In the genomic region with DNA sequence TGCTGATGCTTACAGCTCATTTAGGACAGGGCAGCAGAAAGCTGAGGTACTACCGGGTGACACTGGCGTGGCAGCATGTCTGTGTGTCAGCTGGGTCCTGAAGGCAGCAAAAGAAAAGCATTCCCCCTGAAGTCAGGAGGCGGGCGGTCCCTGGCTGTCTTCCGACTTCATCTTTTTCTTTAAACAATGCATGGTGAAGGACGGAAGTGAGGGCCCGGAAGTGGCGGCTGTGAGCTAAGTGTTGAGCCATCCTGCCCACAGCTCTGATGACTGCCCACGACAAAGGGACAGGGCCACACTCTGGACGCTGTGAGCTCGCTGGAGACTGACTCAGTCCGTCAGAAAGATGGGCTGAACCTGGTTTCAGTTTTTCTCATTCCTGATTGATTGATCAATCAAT, we compare ENCODE assay signal across 8 mouse cellular contexts. TPM values are rescaled to one million over a fixed set of nuclear protein-coding genes. Genes with fewer than 3 reads are reported as not detected.
DNase-seq lines count a peak whose midpoint lies in the region; ATAC-seq and TF ChIP-seq lines count a peak whose summit lies in the region.

No protein-coding gene starts in this region.

- H3K4me1 ChIP-seq in brown adipose tissue, adult 24 weeks (ENCODE audit: control insufficient read depth, insufficient read depth, insufficient read length, low read length): no peaks in the 10 kb centered on the region
- peaks cover 11% of the 10 kb centered on the region for H3K4me1 ChIP-seq in hindbrain, embryonic 16.5 days (ENCODE audit: control insufficient read depth, insufficient read depth, low read depth, low read length)
- peaks cover 20% of the 10 kb centered on the region for H3K4me1 ChIP-seq in thymus, adult 2 months (replicated peaks; ENCODE audit: control insufficient read depth, insufficient read depth, low read length)

- peak overlapping the region; percentile 2; the same call in 1 of the 2 replicates for H3K9ac ChIP-seq in hindbrain, embryonic 16.5 days (ENCODE audit: low read depth, low read length)

- no peaks in the 10 kb centered on the region for H3K36me3 ChIP-seq in hindbrain, embryonic 16.5 days (ENCODE audit: control insufficient read depth, insufficient read depth, low read length)
- H3K36me3 ChIP-seq in macrophage (ENCODE audit: inconsistent target): no peaks in the 10 kb centered on the region
- no peaks in the 10 kb centered on the region for H3K36me3 ChIP-seq in thymus, adult 2 months (ENCODE audit: control insufficient read depth, insufficient read depth, low read length)

- TF ChIP-seq CTCF in thymus, adult 2 months (IDR thresholded peaks at IDR 0.05; ENCODE audit: borderline replicate concordance, control insufficient read depth, extremely low read depth, insufficient read depth, low read length, poor library complexity): no peak

- H3K4me2 ChIP-seq in hindbrain, embryonic 16.5 days (ENCODE audit: low read length): peak overlapping the region; percentile 53

- no peak for TF ChIP-seq POLR2A in thymus, adult 2 months (IDR thresholded peaks at IDR 0.05; ENCODE audit: control insufficient read depth, extremely low read depth, insufficient read depth, low read length, poor library complexity)

- peak overlapping the region; percentile 22 for H3K4me3 ChIP-seq in brown adipose tissue, adult 24 weeks (ENCODE audit: insufficient read depth, low read depth, low read length)
- H3K4me3 ChIP-seq in hindbrain, embryonic 16.5 days (ENCODE audit: low read length): no peak overlapping the region
- H3K4me3 ChIP-seq in macrophage (ENCODE audit: inconsistent target): peak overlapping the region; percentile 31
- peak overlapping the region; percentile 50 for H3K4me3 ChIP-seq in thymus, adult 2 months (ENCODE audit: control insufficient read depth, insufficient read depth, low read length)

- H3K9me3 ChIP-seq in hindbrain, embryonic 16.5 days (ENCODE audit: control insufficient read depth, low read length): no peaks in the 10 kb centered on the region

- WGBS in hindbrain, embryonic 16.5 days: 39% methylated on average over 12 of the region's 12 CpGs
- WGBS in macrophage (ENCODE audit: missing documents): 10% methylated on average over 12 of the region's 12 CpGs
- WGBS in thymus, adult 2 months: 3% methylated on average over 12 of the region's 12 CpGs

- H3K79me2 ChIP-seq in macrophage (ENCODE audit: inconsistent target): no peaks in the 10 kb centered on the region

- no peak overlapping the region for H3K27ac ChIP-seq in brown adipose tissue, adult 24 weeks (replicated peaks; ENCODE audit: low read depth, low read length)
- H3K27ac ChIP-seq in hindbrain, embryonic 16.5 days (ENCODE audit: low read depth, low read length): no peak overlapping the region
- H3K27ac ChIP-seq in macrophage: peak overlapping the region; percentile 5; the same call in 1 of the 2 replicates
- H3K27ac ChIP-seq in thymus, adult 2 months (ENCODE audit: control insufficient read depth, insufficient read depth, low read length): peak overlapping the region; percentile 84

- no peaks in the 10 kb centered on the region for H3K27me3 ChIP-seq in hindbrain, embryonic 16.5 days (replicated peaks; ENCODE audit: control insufficient read depth, insufficient read depth, low read length)
- no peaks in the 10 kb centered on the region for H3K27me3 ChIP-seq in thymus, adult 2 months (ENCODE audit: control insufficient read depth, insufficient read depth, low read length)

- no peak for ATAC-seq in hindbrain, embryonic 16.5 days
- no peak for ATAC-seq in frontal cortex, adult (ENCODE audit: low TSS enrichment)

- peak; percentile 62 for DNase-seq in 416B (ENCODE audit: low read depth)
- DNase-seq in thymus, adult 2 months: peak; percentile 59
- no peak for DNase-seq in right cerebral cortex, postnatal 25 days
- no peak for DNase-seq in cerebellum, adult 18-20 months

RNA-seq across cellular contexts. Expression of gene Cracr2a, which starts 20.8 kb away (rescaled TPM):
- polyA plus RNA-seq in brown adipose tissue, adult 24 weeks (2012; ENCODE audit: insufficient read depth, insufficient read length, missing spikeins): 0.16 TPM in 1 of 2 replicates, not detected in the other
- polyA plus RNA-seq in hindbrain, embryonic 16.5 days (2015; fragmentation: Nextera tagmentation; extraction: Ambion mirVana): 0.57 and 1.2 TPM in 2 replicates
- total RNA-seq in macrophage (2018; cell fraction: chromatin; rRNA removed): 10 to 100 TPM; 13.6 to 61.0 (median 29.5) TPM
- 1 to 10 TPM in 25 of 26 experiments, under 1 TPM in 1; 0.96 to 2.9 (median 1.9) TPM for total RNA-seq in macrophage (2018; cell fraction: cytosol; rRNA removed)
- 10 to 100 TPM in 15 of 26 experiments, 1 to 10 TPM in 11; 2.8 to 31.6 (median 10.8) TPM for total RNA-seq in macrophage (2018; cell fraction: nucleus; rRNA removed)
- polyA plus RNA-seq in macrophage (2018): 1.2 to 2.2 TPM (median 2.0 TPM) in 3 replicates
- polyA plus RNA-seq in thymus, adult 2 months (2012; rRNA removed): 6.2 and 6.6 TPM in 2 replicates

Comparison
In these comparisons a context has a peak if more than half of its experiments do, and no peak if none do; other contexts are left out.
1. DNase-seq: peak in 416B (single experiment) and thymus, adult 2 months (single experiment); none in right cerebral cortex, postnatal 25 days (single experiment) and cerebellum, adult 18-20 months (0 of 2).
2. H3K27ac ChIP-seq: peak in macrophage (single experiment) and thymus, adult 2 months (single experiment); none in brown adipose tissue, adult 24 weeks (single experiment) and hindbrain, embryonic 16.5 days (single experiment).